Mouse (Mus musculus) limb, embryonic 15.5 days (tissue): Measurements from ENCODE around the gene Hmg20b. TPM values are rescaled to one million over a fixed set of nuclear protein-coding genes. Genes with fewer than 3 reads are reported as not detected.

Experiments used
- ATAC-seq: fragments of 200-750 bp; cut with Nextera tagmentation; 2 replicates; pipeline ENCODE4 v1.8.0; 2017; ENCODE audit warnings: low read depth, moderate TSS enrichment; ENCODE audit not compliant: insufficient number of reproducible peaks, low FRiP score, low TSS enrichment
- H3K27ac ChIP-seq: fragments of 300-500 bp; sonication (generic); 2 replicates; pipeline ENCODE4 v1.5.1; 2015; ENCODE audit warnings: moderate library complexity, mild to moderate bottlenecking, inconsistent platforms
- H3K27me3 ChIP-seq: fragments of 300-500 bp; sonication (generic); 2 replicates; pipeline ENCODE4 v1.6.1; 2015; ENCODE audit warnings: inconsistent platforms
- H3K36me3 ChIP-seq: fragments of 300-500 bp; sonication (generic); 2 replicates; pipeline ENCODE4 v1.6.1; 2015; ENCODE audit warnings: inconsistent platforms
- H3K4me1 ChIP-seq: fragments of 300-500 bp; sonication (generic); 2 replicates; pipeline ENCODE4 v1.6.1; 2015; ENCODE audit warnings: inconsistent platforms
- H3K4me2 ChIP-seq: fragments of 300-500 bp; sonication (generic); 2 replicates; pipeline ENCODE4 v1.6.1; 2015; ENCODE audit warnings: mild to moderate bottlenecking, inconsistent platforms
- H3K4me3 ChIP-seq: fragments of 300-500 bp; sonication (generic); 2 replicates; pipeline ENCODE4 v1.5.1; 2015; ENCODE audit warnings: mild to moderate bottlenecking, inconsistent platforms
- H3K9ac ChIP-seq: fragments of 300-500 bp; sonication (generic); 2 replicates; pipeline ENCODE4 v1.6.1; 2015; ENCODE audit warnings: inconsistent platforms
- H3K9me3 ChIP-seq: fragments of 300-500 bp; sonication (generic); 2 replicates; pipeline ENCODE4 v1.6.1; 2016; ENCODE audit warnings: inconsistent platforms
- WGBS: fragments of 180-500 bp; shearing (Covaris S2); methylation state at CpG from one replicate; pipeline ENCODE4 v1.1.7; 2015; 5-methylcytosine and 5-hydroxymethylcytosine counted together
- microRNA-seq: library from miRNA; unstranded; fragments of <30 nt; microRNA quantifications from one replicate; pipeline ENCODE4, GENCODE M21; 2016
- polyA plus RNA-seq: library from polyadenylated mRNA; unstranded; fragments of >200 nt; fragmentation: Nextera tagmentation; extraction: Ambion mirVana; gene quantifications from 2 replicates; pipeline ENCODE4 v1.2.1, GENCODE M21; 2015

Hmg20b gene
- polyA plus RNA-seq, 1 experiment from 2014 or later = 89.9 TPM

DNA sequence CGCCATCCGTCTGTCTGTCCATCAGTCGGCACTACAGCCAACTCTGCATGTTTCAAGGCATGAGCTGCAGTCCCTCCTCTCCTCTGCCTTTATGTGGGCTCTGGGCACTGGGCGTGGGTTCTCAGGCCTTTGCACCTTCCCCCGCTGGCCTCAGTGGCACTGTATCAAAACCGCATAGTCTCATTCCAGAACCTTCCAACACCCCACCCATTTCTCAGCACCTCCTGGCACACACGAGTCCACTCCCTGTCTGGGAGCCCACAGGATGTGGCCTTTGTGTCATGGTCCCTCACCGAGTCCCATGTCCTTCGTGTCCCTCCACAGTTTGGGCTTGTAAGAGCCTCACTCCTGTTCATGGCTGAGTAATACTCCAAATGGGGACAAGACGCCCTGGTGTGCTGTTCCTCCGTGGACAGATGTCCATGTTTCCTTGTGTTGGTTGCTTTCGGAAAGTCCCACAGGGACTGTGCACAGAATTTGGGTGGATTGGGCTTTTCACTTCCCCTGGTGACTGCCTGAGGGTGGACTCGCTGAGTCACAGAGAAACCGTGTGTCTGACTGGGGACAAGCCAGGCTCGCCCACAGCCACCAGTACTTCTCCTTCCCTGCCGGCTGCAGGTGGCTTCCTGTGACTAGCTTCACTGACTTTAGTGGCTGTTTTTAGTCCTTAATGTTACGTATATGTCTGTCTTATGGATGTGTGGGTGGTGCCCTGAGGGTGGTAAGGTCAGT lies 51.7 kb downstream of the Hmg20b start:
- H3K4me2 ChIP-seq = no peak overlapping the region
- no peak overlapping the region for H3K9ac ChIP-seq
- peaks cover 54% of the 10 kb centered on the region for H3K4me1 ChIP-seq
- H3K4me3 ChIP-seq = no peak overlapping the region
- H3K27me3 ChIP-seq = no peaks in the 10 kb centered on the region
- no peaks in the 10 kb centered on the region for H3K9me3 ChIP-seq
- H3K36me3 ChIP-seq = peaks cover 12% of the 10 kb centered on the region; the same call in 1 of the 2 replicates
- WGBS = 92% methylated on average over 17 of the region's 17 CpGs
- no peak for ATAC-seq
- H3K27ac ChIP-seq = no peak overlapping the region

DNA sequence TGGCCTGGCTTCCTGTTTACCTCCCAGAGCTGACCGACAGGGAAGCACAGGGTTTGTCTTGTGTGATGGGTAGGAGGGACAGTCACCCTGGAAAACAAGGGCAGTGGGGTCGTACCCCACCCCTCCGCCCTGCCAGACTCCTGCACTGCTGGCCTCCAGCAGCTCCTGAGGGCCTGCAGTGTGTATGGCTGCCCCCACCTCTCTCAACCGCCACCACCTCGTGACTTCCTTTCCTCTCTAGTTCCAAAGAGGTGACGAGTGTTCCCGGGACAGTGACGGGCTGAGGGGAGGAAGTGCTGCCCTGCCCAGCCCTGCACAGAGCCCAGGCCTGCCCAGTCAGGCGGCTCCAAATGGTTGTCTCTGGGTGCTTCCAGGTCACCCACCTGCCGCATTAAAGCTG lies 52.4 kb downstream of the Hmg20b start:
- ATAC-seq = no peak
- Histone ChIP-seq H3K4me2 (no peak overlapping the region), H3K4me1 (peaks cover 49% of the 10 kb centered on the region), H3K9me3 (no peaks in the 10 kb centered on the region), H3K9ac (no peak overlapping the region), H3K36me3 (peaks cover 12% of the 10 kb centered on the region; the same call in 1 of the 2 replicates), H3K27me3 (no peaks in the 10 kb centered on the region), H3K27ac (0 out of 2 replicates have a peak overlapping the region, but pooled peaks have one; percentile 47), H3K4me3 (no peak overlapping the region)
- 59% methylated on average over 10 of the region's 10 CpGs for WGBS

DNA sequence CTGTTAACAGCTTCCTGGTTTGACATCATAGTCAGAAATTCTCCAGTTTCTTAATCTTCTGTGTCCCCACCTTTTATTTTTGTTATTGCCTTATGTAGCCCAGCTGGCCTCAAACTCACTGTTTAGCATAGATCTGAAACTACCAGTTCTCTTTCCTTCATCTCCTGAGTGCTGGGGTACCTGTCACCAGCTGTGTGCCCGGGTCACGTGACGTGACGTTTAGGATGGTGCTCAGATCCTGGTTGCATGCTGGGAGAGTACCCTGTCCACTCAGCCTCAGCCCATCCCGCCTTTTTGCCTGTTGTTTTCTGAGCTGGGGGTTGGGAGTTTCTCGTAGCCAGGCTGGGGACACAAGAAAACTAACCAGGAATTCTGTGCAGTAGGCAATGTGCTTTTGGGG lies 53.0 kb downstream of the Hmg20b start:
- Histone ChIP-seq H3K4me1 (peaks cover 43% of the 10 kb centered on the region), H3K9me3 (no peaks in the 10 kb centered on the region), H3K27ac (0 out of 2 replicates have a peak overlapping the region, but pooled peaks have one; percentile 47), H3K4me3 (no peak overlapping the region), H3K9ac (no peak overlapping the region), H3K4me2 (no peak overlapping the region), H3K36me3 (peaks cover 12% of the 10 kb centered on the region; the same call in 1 of the 2 replicates), H3K27me3 (no peaks in the 10 kb centered on the region)
- WGBS = 86% methylated on average over 6 of the region's 6 CpGs
- no peak for ATAC-seq

Small RNAs within 50 kb of the gene (microRNA-seq; reads per million reads assigned to microRNA genes)
- gene Mir6913 = not detected

Other genes starting within 250 kb of the Hmg20b start
- 165 and 167 TPM in 2 replicates for gene Map2k2, start 244.6 kb downstream of the Hmg20b start, polyA plus RNA-seq
- gene Zbtb7a, start 215.3 kb downstream of the Hmg20b start, polyA plus RNA-seq = 58.6 and 61.4 TPM in 2 replicates
- 48.0 and 50.6 TPM in 2 replicates for gene Pias4, start 182.6 kb downstream of the Hmg20b start, polyA plus RNA-seq
- gene Eef2, start 173.8 kb downstream of the Hmg20b start, polyA plus RNA-seq = 564 and 615 TPM in 2 replicates
- gene Dapk3, start 167.5 kb downstream of the Hmg20b start, polyA plus RNA-seq = 45.7 and 53.5 TPM in 2 replicates
- gene 4930442H23Rik, start 166.6 kb downstream of the Hmg20b start, polyA plus RNA-seq = not detected in 2 replicates
- 0.41 and 1.3 TPM in 2 replicates for gene Nmrk2, start 148.4 kb downstream of the Hmg20b start, polyA plus RNA-seq
- 0.25 and 0.28 TPM in 2 replicates for gene Atcay, start 119.6 kb downstream of the Hmg20b start, polyA plus RNA-seq
- gene Zfr2, start 117.3 kb downstream of the Hmg20b start, polyA plus RNA-seq = 8.7 and 10.9 TPM in 2 replicates
- gene Matk, start 97.5 kb downstream of the Hmg20b start, polyA plus RNA-seq = 5.4 and 6.0 TPM in 2 replicates
- gene Mrpl54, start 83.5 kb downstream of the Hmg20b start, polyA plus RNA-seq = 189 and 194 TPM in 2 replicates
- gene Apba3, start 83.5 kb downstream of the Hmg20b start, polyA plus RNA-seq = 77.1 and 87.5 TPM in 2 replicates
- gene Tjp3, start 58.9 kb downstream of the Hmg20b start, polyA plus RNA-seq = 8.4 and 9.9 TPM in 2 replicates
- 44.8 and 48.1 TPM in 2 replicates for gene Pip5k1c, start 57.5 kb downstream of the Hmg20b start, polyA plus RNA-seq
- gene Cactin, start 29.4 kb downstream of the Hmg20b start, polyA plus RNA-seq = 37.3 and 39.3 TPM in 2 replicates
- 11.9 and 12.8 TPM in 2 replicates for gene Tbxa2r, start 21.7 kb downstream of the Hmg20b start, polyA plus RNA-seq
- gene Gipc3, start 7.2 kb downstream of the Hmg20b start, polyA plus RNA-seq = 0.04 and 0.07 TPM in 2 replicates
- 13.3 and 13.4 TPM in 2 replicates for gene Mfsd12, start 7.0 kb upstream of the Hmg20b start, polyA plus RNA-seq
- gene 4930404N11Rik, start 15.3 kb upstream of the Hmg20b start, polyA plus RNA-seq = 0.60 and 1.6 TPM in 2 replicates
- 82.2 and 90.9 TPM in 2 replicates for gene Fzr1, start 28.0 kb upstream of the Hmg20b start, polyA plus RNA-seq
- gene Dohh, start 33.9 kb upstream of the Hmg20b start, polyA plus RNA-seq = 79.8 and 88.7 TPM in 2 replicates
- gene Gm48551, start 34.0 kb upstream of the Hmg20b start, polyA plus RNA-seq = 2.1 and 3.1 TPM in 2 replicates
- gene Gm48552, start 38.5 kb upstream of the Hmg20b start, polyA plus RNA-seq = 0.51 and 1.7 TPM in 2 replicates
- gene Smim24, start 42.6 kb upstream of the Hmg20b start, polyA plus RNA-seq = 2.9 and 3.6 TPM in 2 replicates
- gene Nfic, start 105.2 kb upstream of the Hmg20b start, polyA plus RNA-seq = 138 and 146 TPM in 2 replicates
- gene Celf5, start 132.2 kb upstream of the Hmg20b start, polyA plus RNA-seq = 1.1 and 1.3 TPM in 2 replicates
- 94.0 and 95.1 TPM in 2 replicates for gene Ncln, start 145.9 kb upstream of the Hmg20b start, polyA plus RNA-seq
- gene S1pr4, start 149.7 kb upstream of the Hmg20b start, polyA plus RNA-seq = 0.67 and 0.72 TPM in 2 replicates
- 7.3 and 7.9 TPM in 2 replicates for gene Gna15, start 173.7 kb upstream of the Hmg20b start, polyA plus RNA-seq
- 80.4 and 81.7 TPM in 2 replicates for gene Gna11, start 194.7 kb upstream of the Hmg20b start, polyA plus RNA-seq
- gene Aes, start 209.0 kb upstream of the Hmg20b start, polyA plus RNA-seq = 517 and 519 TPM in 2 replicates
- 39.7 and 41.7 TPM in 2 replicates for gene Tle2, start 224.1 kb upstream of the Hmg20b start, polyA plus RNA-seq